Mouse (Mus musculus) CD4-positive, CD25-positive, alpha-beta regulatory T cell (primary cell): ENCODE data around the gene Cxcr2. TPM values are rescaled to one million over a fixed set of nuclear protein-coding genes. Genes with fewer than 3 reads are reported as not detected.

Experiments
- polyA plus RNA-seq: library from polyadenylated mRNA; unstranded; fragments of 100-300 nt; shearing (Covaris generic); gene quantifications from one replicate; pipeline ENCODE4 v1.2.1, GENCODE M21; 2017

Cxcr2 gene
- polyA plus RNA-seq: 0.07 TPM

GRCm38 (mm10) chr1:74153461-74154184 lies at the start of gene Cxcr2:
Gene Cxcr2, plus strand, starts transcription at chr1:74153989.

GRCm38 (mm10) chr1:74124021-74124981 lies 29.5 kb upstream of the Cxcr2 start, which contains the start of gene Tns1:
Gene Tns1, minus strand, starts transcription at chr1:74124449.

GRCm38 (mm10) chr1:74124991-74125552 lies 28.7 kb upstream of the Cxcr2 start, which contains the start of gene Rufy4:
Gene Rufy4, plus strand, starts transcription at chr1:74125541.

GRCm38 (mm10) chr1:74194445-74194844 lies 40.7 kb downstream of the Cxcr2 start, which contains the start of gene Cxcr1:
Gene Cxcr1, minus strand, starts transcription at chr1:74194631.

Other genes starting within 250 kb of the Cxcr2 start
- 27.7 TPM for gene Tns1, start 29.5 kb upstream of the Cxcr2 start, polyA plus RNA-seq
- gene Rufy4, start 28.4 kb upstream of the Cxcr2 start, polyA plus RNA-seq: 0.07 TPM
- gene Cxcr1, start 40.6 kb downstream of the Cxcr2 start, polyA plus RNA-seq: not detected
- 1,046 TPM for gene Arpc2, start 82.1 kb downstream of the Cxcr2 start, polyA plus RNA-seq
- 0.17 TPM for gene Gpbar1, start 124.6 kb downstream of the Cxcr2 start, polyA plus RNA-seq
- gene Aamp, start 130.7 kb downstream of the Cxcr2 start, polyA plus RNA-seq: 242 TPM
- gene Pnkd, start 130.9 kb downstream of the Cxcr2 start, polyA plus RNA-seq: 63.7 TPM
- 12.8 TPM for gene Tmbim1, start 151.6 kb downstream of the Cxcr2 start, polyA plus RNA-seq
- not detected for gene Catip, start 208.1 kb downstream of the Cxcr2 start, polyA plus RNA-seq
- 1.7 TPM for gene Slc11a1, start 221.2 kb downstream of the Cxcr2 start, polyA plus RNA-seq
- 5.1 TPM for gene Ctdsp1, start 237.5 kb downstream of the Cxcr2 start, polyA plus RNA-seq